Mouse (Mus musculus) lung, adult 2 months (tissue): ENCODE data around the gene Kif18b. TPM values are rescaled to one million over a fixed set of nuclear protein-coding genes. Genes with fewer than 3 reads are reported as not detected.

Source experiments
- DNase-seq: peaks from one replicate; pipeline ENCODE4 v3.0.0; 2022
- H3K4me1 ChIP-seq: fragments of 200-500 bp; 2 replicates; pipeline ENCODE4 v1.6.1; 2011; ENCODE audit warnings: low read length; ENCODE audit not compliant: control insufficient read depth, insufficient read depth
- H3K4me3 ChIP-seq: fragments of 200-500 bp; replicated peaks from 2 replicates; pipeline ENCODE3; 2011; ENCODE audit warnings: low read depth, mild to moderate bottlenecking, control low read depth, low read length; ENCODE audit errors: extremely low read depth
- CTCF ChIP-seq: fragments of 200-500 bp; IDR thresholded peaks from 2 replicates; pipeline ENCODE4 v1.5.1; 2011; ENCODE audit warnings: mild to moderate bottlenecking, low read length, control low read depth; ENCODE audit not compliant: insufficient read depth
- POLR2A ChIP-seq: fragments of 200-500 bp; IDR thresholded peaks from 2 replicates; pipeline ENCODE4 v1.6.1; 2011; ENCODE audit warnings: low read depth, mild to moderate bottlenecking, control low read depth, low read length, borderline replicate concordance; ENCODE audit errors: extremely low read depth
- WGBS: fragments of 180-500 bp; shearing (Covaris S2); methylation state at CpG from one replicate; pipeline ENCODE4 v1.1.7; 2018; 5-methylcytosine and 5-hydroxymethylcytosine counted together
- polyA plus RNA-seq: library from polyadenylated mRNA; depleted of rRNA; stranded (reverse); fragments of >200 nt; gene quantifications from 2 replicates; pipeline ENCODE4 v1.2.3, GENCODE M21; 2012; rRNA removed

Gene Kif18b
- polyA plus RNA-seq, 1 experiment: 0.99 TPM

- Histone ChIP-seq H3K4me3 (no peak overlapping the region), H3K4me1 (no peaks in the 10 kb centered on the region)
- DNase-seq: no peak
- no peak for TF ChIP-seq POLR2A
- no peak for TF ChIP-seq CTCF
- 77% methylated on average over 6 of the region's 6 CpGs for WGBS
These were observed 69.0 kb downstream of the Kif18b start for GRCm38 (mm10) chr11:102855941-102856340.

Other genes starting within 250 kb of the Kif18b start
- 4.3 and 5.0 TPM in 2 replicates for gene Ccdc43, start 227.3 kb downstream of the Kif18b start, polyA plus RNA-seq
- gene Adam11, start 163.7 kb downstream of the Kif18b start, polyA plus RNA-seq: 3.3 and 3.6 TPM in 2 replicates
- gene Gjc1, start 105.4 kb downstream of the Kif18b start, polyA plus RNA-seq: 9.1 and 14.8 TPM in 2 replicates
- gene Higd1b, start 89.3 kb downstream of the Kif18b start, polyA plus RNA-seq: 52.5 and 72.6 TPM in 2 replicates
- 74.5 and 77.7 TPM in 2 replicates for gene Eftud2, start 44.1 kb downstream of the Kif18b start, polyA plus RNA-seq
- 1.00 and 1.3 TPM in 2 replicates for gene Ccdc103, start 43.9 kb downstream of the Kif18b start, polyA plus RNA-seq
- gene Fam187a, start 40.0 kb downstream of the Kif18b start, polyA plus RNA-seq: 0.11 and 0.19 TPM in 2 replicates
- 0.15 and 0.24 TPM in 2 replicates for gene Gfap, start 24.2 kb downstream of the Kif18b start, polyA plus RNA-seq
- 0.22 TPM in 2 replicates for gene C1ql1, start 21.6 kb upstream of the Kif18b start, polyA plus RNA-seq
- gene Nmt1, start 103.1 kb upstream of the Kif18b start, polyA plus RNA-seq: 24.0 and 32.2 TPM in 2 replicates
- 54.4 and 58.2 TPM in 2 replicates for gene Dcakd, start 103.2 kb upstream of the Kif18b start, polyA plus RNA-seq
- 11.0 and 17.2 TPM in 2 replicates for gene Plcd3, start 176.5 kb upstream of the Kif18b start, polyA plus RNA-seq
- gene Acbd4, start 176.6 kb upstream of the Kif18b start, polyA plus RNA-seq: 41.1 and 46.5 TPM in 2 replicates
- 15.2 and 16.0 TPM in 2 replicates for gene Hexim1, start 191.1 kb upstream of the Kif18b start, polyA plus RNA-seq
- 2.9 and 4.7 TPM in 2 replicates for gene Hexim2, start 207.3 kb upstream of the Kif18b start, polyA plus RNA-seq
- gene Fmnl1, start 246.0 kb upstream of the Kif18b start, polyA plus RNA-seq: 26.4 and 31.7 TPM in 2 replicates